Mouse (Mus musculus) forebrain, postnatal 0 days (tissue): Measurements from ENCODE around the gene Mad1l1. TPM values are rescaled to one million over a fixed set of nuclear protein-coding genes. Genes with fewer than 3 reads are reported as not detected.

Experiments
- ATAC-seq: fragments of 200-750 bp; cut with Nextera tagmentation; 2 replicates; pipeline ENCODE4 v1.8.0; 2017; ENCODE audit warnings: mild to moderate bottlenecking, moderate library complexity
- DNase-seq: peaks from one replicate; pipeline ENCODE4 v3.0.0-alpha.2; 2015
- H3K27ac ChIP-seq: fragments of 300-500 bp; sonication (generic); 2 replicates; pipeline ENCODE4 v1.5.1; 2014; ENCODE audit warnings: low read depth, mild to moderate bottlenecking, antibody characterized with exemption, low read length, moderate library complexity, mixed read lengths
- H3K27me3 ChIP-seq: fragments of 300-500 bp; sonication (generic); 2 replicates; pipeline ENCODE4 v1.6.1; 2014; ENCODE audit warnings: mild to moderate bottlenecking, low read length, mixed read lengths; ENCODE audit not compliant: insufficient read depth
- H3K36me3 ChIP-seq: fragments of 300-500 bp; sonication (generic); 2 replicates; pipeline ENCODE4 v1.6.1; 2014; ENCODE audit warnings: mild to moderate bottlenecking, moderate library complexity; ENCODE audit not compliant: insufficient read depth
- H3K4me1 ChIP-seq: fragments of 300-500 bp; sonication (generic); 2 replicates; pipeline ENCODE4 v1.6.1; 2014; ENCODE audit warnings: antibody characterized with exemption; ENCODE audit not compliant: insufficient read depth
- H3K4me2 ChIP-seq: fragments of 300-500 bp; sonication (generic); 2 replicates; pipeline ENCODE4 v1.6.1; 2014; ENCODE audit warnings: low read depth, mild to moderate bottlenecking, moderate library complexity
- H3K4me3 ChIP-seq: fragments of 300-500 bp; sonication (generic); 2 replicates; pipeline ENCODE4 v1.5.1; 2014; ENCODE audit warnings: low read depth, low read length, mixed read lengths
- H3K9ac ChIP-seq: fragments of 300-500 bp; sonication (generic); 2 replicates; pipeline ENCODE4 v1.6.1; 2014; ENCODE audit warnings: mild to moderate bottlenecking
- H3K9me3 ChIP-seq: fragments of 300-500 bp; sonication (generic); 2 replicates; pipeline ENCODE4 v1.6.1; 2016; ENCODE audit warnings: low read length
- CTCF ChIP-seq: sonication (generic); IDR thresholded peaks from 2 replicates; pipeline ENCODE4 v1.5.1; 2016; ENCODE audit warnings: antibody characterized with exemption, control low read depth, low read depth
- WGBS: fragments of 180-500 bp; shearing (Covaris S2); extraction: QIAGEN DNeasy Blood & Tissue Kit; methylation state at CpG from one replicate; pipeline ENCODE4 v1.1.7; 2014; 5-methylcytosine and 5-hydroxymethylcytosine counted together
- polyA plus RNA-seq: library from polyadenylated mRNA; unstranded; fragments of >200 nt; fragmentation: Nextera tagmentation; extraction: Ambion mirVana; gene quantifications from 2 replicates; pipeline ENCODE4 v1.2.1, GENCODE M21; 2015
- total RNA-seq: library from RNA; depleted of rRNA; stranded (reverse); fragments of >200 nt; gene quantifications from 2 replicates; pipeline ENCODE4 v1.2.3, GENCODE M21; 2014; rRNA removed

The Mad1l1 gene
- total and polyA plus RNA-seq, 2 experiments from 2014 or later, result 21.3 to 29.5 TPM

DNA sequence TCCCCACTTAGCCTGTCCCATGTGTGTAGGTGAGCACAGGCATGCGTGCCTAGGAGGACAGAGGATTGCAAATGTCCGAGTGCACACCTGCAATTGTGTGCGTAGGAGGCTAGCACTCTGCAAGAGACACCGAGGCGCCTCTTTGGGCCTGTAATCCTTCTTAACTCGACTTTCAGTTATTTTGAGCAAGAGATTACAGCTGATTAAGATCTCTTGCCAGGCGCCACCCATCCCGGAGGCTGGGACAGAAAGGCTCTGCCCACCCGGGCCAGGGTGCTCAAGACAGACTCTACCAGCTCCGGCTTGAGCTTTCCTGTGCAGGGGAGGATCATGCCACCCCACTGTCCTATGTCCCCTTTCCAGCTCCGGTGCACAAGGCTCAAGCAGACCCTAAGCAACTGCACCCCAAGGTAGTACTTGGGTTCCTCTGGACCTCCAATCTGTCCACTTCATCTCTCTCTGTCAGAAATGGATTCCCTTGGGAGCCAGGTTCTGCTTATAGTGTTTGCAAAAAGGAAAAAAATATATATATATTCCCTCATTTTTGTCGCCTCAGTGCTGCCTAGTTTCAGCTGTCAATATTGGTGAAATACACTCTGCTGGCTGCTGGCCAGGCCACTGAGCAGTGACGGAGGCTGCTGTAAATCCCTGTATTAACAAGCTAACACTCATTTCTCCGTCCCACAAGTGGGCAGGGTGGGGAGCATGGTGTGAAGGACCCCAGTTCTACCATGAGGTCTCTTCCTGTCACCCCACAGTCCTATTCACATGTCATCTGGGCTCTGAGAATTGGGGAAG, 352.0 kb downstream of the Mad1l1 start:
- Histone ChIP-seq H3K4me2 (no peak overlapping the region), H3K27me3 (no peaks in the 10 kb centered on the region), H3K9ac (no peak overlapping the region), H3K36me3 (no peaks in the 10 kb centered on the region), H3K4me1 (no peaks in the 10 kb centered on the region), H3K27ac (no peak overlapping the region), H3K4me3 (no peak overlapping the region), H3K9me3 (no peaks in the 10 kb centered on the region)
- no peak for TF ChIP-seq CTCF
- 77% methylated on average over 14 of the region's 14 CpGs for WGBS
- ATAC-seq (no peak), DNase-seq (no peak)

DNA sequence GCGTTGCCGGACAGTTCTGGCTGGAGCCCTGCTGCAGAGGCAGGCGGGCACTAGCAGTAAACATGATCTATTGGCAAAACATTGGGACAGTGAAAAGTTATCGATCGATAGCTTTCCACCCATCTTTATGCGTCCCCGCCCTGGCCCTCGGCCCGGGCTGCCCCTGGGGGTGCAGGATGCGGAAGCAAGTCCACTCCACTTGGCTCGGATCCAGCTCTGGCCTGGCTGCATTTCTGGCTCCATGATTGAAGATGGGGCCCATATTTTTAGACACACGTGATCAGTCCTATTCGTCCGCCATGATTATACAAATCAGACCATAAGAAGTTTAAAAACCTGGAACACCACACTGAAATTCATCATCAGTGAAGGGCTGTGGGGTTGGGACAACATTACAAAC, 355.8 kb downstream of the Mad1l1 start:
- DNase-seq, result no peak
- Histone ChIP-seq H3K27me3 (no peaks in the 10 kb centered on the region), H3K36me3 (no peaks in the 10 kb centered on the region), H3K27ac (no peak overlapping the region), H3K4me1 (no peaks in the 10 kb centered on the region), H3K9me3 (no peaks in the 10 kb centered on the region), H3K4me3 (no peak overlapping the region), H3K4me2 (no peak overlapping the region), H3K9ac (no peak overlapping the region)
- WGBS, result 83% methylated on average over 14 of the region's 14 CpGs
- no peak for ATAC-seq
- no peak for TF ChIP-seq CTCF

DNA sequence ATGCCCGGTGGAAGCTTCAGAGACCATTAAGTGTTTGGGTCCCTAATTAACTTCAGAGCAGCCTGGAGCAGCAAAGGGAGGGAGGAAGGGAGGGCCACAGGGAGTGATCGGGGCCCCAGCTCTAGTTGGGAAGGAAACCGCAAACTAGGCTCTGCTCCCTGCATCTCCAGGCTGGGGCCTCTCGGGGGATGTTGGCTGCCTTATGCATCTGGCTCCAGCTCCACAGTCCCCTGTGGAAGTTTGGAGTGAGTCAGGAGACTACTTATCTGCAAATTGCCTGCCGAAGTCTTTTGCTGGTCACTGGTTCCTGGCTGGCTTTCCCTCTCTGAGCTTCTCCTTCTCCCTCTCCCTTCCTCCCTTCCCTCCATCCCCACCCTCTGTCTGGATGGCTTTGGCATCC, 357.0 kb downstream of the Mad1l1 start:
- no peak for ATAC-seq
- H3K27me3 ChIP-seq, result no peaks in the 10 kb centered on the region
- no peaks in the 10 kb centered on the region for H3K36me3 ChIP-seq
- no peak overlapping the region for H3K9ac ChIP-seq
- H3K4me3 ChIP-seq, result no peak overlapping the region
- WGBS, result 44% methylated on average over 5 of the region's 5 CpGs
- no peaks in the 10 kb centered on the region for H3K9me3 ChIP-seq
- no peak for DNase-seq
- no peak overlapping the region for H3K27ac ChIP-seq
- TF ChIP-seq CTCF, result no peak
- H3K4me1 ChIP-seq, result no peaks in the 10 kb centered on the region
- no peak overlapping the region for H3K4me2 ChIP-seq

DNA sequence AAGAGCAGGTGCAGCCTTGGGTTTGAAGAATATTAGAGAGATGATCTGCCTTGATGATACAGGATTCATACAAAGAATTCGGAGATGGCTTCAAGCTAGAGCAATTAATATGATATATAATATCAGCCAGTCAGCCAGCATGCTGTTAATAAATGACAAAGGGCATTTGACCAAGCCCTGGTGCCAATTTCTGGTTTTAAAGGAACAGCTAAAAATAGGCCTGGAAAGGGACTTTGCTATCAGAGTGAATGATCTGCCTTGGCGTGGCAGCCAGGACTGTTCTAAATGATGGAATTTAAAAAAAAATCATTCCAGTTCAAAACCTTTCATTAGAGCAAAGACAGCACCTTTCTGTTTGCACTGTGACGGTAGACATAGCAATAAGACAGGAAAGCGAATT, 361.6 kb downstream of the Mad1l1 start:
- ATAC-seq, result no peak
- H3K9me3 ChIP-seq, result no peaks in the 10 kb centered on the region

More for the DNA sequence above, 361.6 kb downstream of the Mad1l1 start:
- no peak overlapping the region for H3K27ac ChIP-seq
- no peak overlapping the region for H3K4me3 ChIP-seq
- no peak overlapping the region for H3K4me2 ChIP-seq
- H3K36me3 ChIP-seq, result no peaks in the 10 kb centered on the region
- WGBS, result 91% methylated on average over 4 of the region's 4 CpGs
- H3K9ac ChIP-seq, result no peak overlapping the region
- H3K27me3 ChIP-seq, result no peaks in the 10 kb centered on the region
- DNase-seq, result no peak
- TF ChIP-seq CTCF, result no peak
- no peaks in the 10 kb centered on the region for H3K4me1 ChIP-seq

Other genes with a start within 250 kb of the Mad1l1 start
- gene Nudt1, start 104 bp upstream of the Mad1l1 start, total RNA-seq, result 5.6 and 11.4 TPM in 2 replicates
- 13.5 and 14.7 TPM in 2 replicates for gene Nudt1, start 104 bp upstream of the Mad1l1 start, polyA plus RNA-seq
- gene Mrm2, start 10.3 kb upstream of the Mad1l1 start, total RNA-seq, result 16.0 and 16.2 TPM in 2 replicates
- 14.8 and 15.9 TPM in 2 replicates for gene Mrm2, start 10.3 kb upstream of the Mad1l1 start, polyA plus RNA-seq
- gene Snx8, start 67.7 kb upstream of the Mad1l1 start, total RNA-seq, result 42.8 and 54.6 TPM in 2 replicates
- 21.1 and 31.1 TPM in 2 replicates for gene Snx8, start 67.7 kb upstream of the Mad1l1 start, polyA plus RNA-seq
- 32.3 and 41.4 TPM in 2 replicates for gene Eif3b, start 97.8 kb upstream of the Mad1l1 start, total RNA-seq
- gene Eif3b, start 97.8 kb upstream of the Mad1l1 start, polyA plus RNA-seq, result 64.0 and 73.0 TPM in 2 replicates
- 0.10 TPM in 1 of 2 replicates, not detected in the other for gene Gm4869, start 124.1 kb upstream of the Mad1l1 start, total RNA-seq
- gene Gm4869, start 124.1 kb upstream of the Mad1l1 start, polyA plus RNA-seq, result not detected in 2 replicates
- 11.0 and 11.5 TPM in 2 replicates for gene Chst12, start 184.0 kb upstream of the Mad1l1 start, total RNA-seq
- gene Chst12, start 184.0 kb upstream of the Mad1l1 start, polyA plus RNA-seq, result 19.1 and 22.4 TPM in 2 replicates
- not detected in 2 replicates for gene Grifin, start 243.5 kb upstream of the Mad1l1 start, total RNA-seq
- gene Grifin, start 243.5 kb upstream of the Mad1l1 start, polyA plus RNA-seq, result 0.36 TPM in 1 of 2 replicates, not detected in the other